Mouse (Mus musculus) embryonic facial prominence, embryonic 14.5 days (tissue): ENCODE measurements around the gene Tacr2. TPM values are rescaled to one million over a fixed set of nuclear protein-coding genes. Genes with fewer than 3 reads are reported as not detected.

ENCODE experiments used
- ATAC-seq: fragments of 200-750 bp; cut with Nextera tagmentation; 2 replicates; pipeline ENCODE4 v1.8.0; 2017; ENCODE audit warnings: low read depth, moderate number of reproducible peaks, moderate TSS enrichment
- DNase-seq: peaks from one replicate; pipeline ENCODE4 v3.0.0-alpha.2; 2015; ENCODE audit warnings: low spot score
- H3K27ac ChIP-seq: fragments of 300-500 bp; sonication (generic); replicated peaks from 2 replicates; pipeline ENCODE4 v1.5.1; 2014; ENCODE audit warnings: low read depth, mild to moderate bottlenecking, low read length, moderate library complexity
- H3K27me3 ChIP-seq: fragments of 300-500 bp; sonication (generic); replicated peaks from 2 replicates; pipeline ENCODE4 v1.6.1; 2014; ENCODE audit warnings: low read length; ENCODE audit not compliant: control insufficient read depth, insufficient read depth
- H3K36me3 ChIP-seq: fragments of 300-500 bp; sonication (generic); 2 replicates; pipeline ENCODE4 v1.6.1; 2014; ENCODE audit warnings: low read length, mixed read lengths; ENCODE audit not compliant: control insufficient read depth, insufficient read depth
- H3K4me1 ChIP-seq: fragments of 300-500 bp; sonication (generic); 2 replicates; pipeline ENCODE4 v1.6.1; 2014; ENCODE audit warnings: antibody characterized with exemption, low read length; ENCODE audit not compliant: control insufficient read depth, insufficient read depth
- H3K4me2 ChIP-seq: fragments of 300-500 bp; sonication (generic); 2 replicates; pipeline ENCODE4 v1.6.1; 2014; ENCODE audit warnings: low read depth, mild to moderate bottlenecking, low read length, moderate library complexity, mixed read lengths
- H3K4me3 ChIP-seq: fragments of 300-500 bp; sonication (generic); 2 replicates; pipeline ENCODE4 v1.5.1; 2014; ENCODE audit warnings: low read depth, mild to moderate bottlenecking, low read length
- H3K9ac ChIP-seq: fragments of 300-500 bp; sonication (generic); 2 replicates; pipeline ENCODE4 v1.6.1; 2014; ENCODE audit warnings: low read depth, mild to moderate bottlenecking, low read length, moderate library complexity, mixed read lengths
- H3K9me3 ChIP-seq: fragments of 300-500 bp; sonication (generic); 2 replicates; pipeline ENCODE4 v1.6.1; 2016; ENCODE audit warnings: low read length; ENCODE audit not compliant: control insufficient read depth
- WGBS: fragments of 180-500 bp; shearing (Covaris S2); extraction: QIAGEN DNeasy Blood & Tissue Kit; methylation state at CpG from one replicate; pipeline ENCODE4 v1.1.7; 2014; 5-methylcytosine and 5-hydroxymethylcytosine counted together
- polyA plus RNA-seq: library from polyadenylated mRNA; unstranded; fragments of >200 nt; fragmentation: Nextera tagmentation; extraction: Ambion mirVana; gene quantifications from 2 replicates; pipeline ENCODE4 v1.2.1, GENCODE M21; 2014

Tacr2 gene
- polyA plus RNA-seq, 1 experiment from 2014 or later = not detected

- Histone ChIP-seq H3K4me3 (no peak overlapping the region), H3K27ac (no peak overlapping the region), H3K27me3 (no peaks in the 10 kb centered on the region), H3K4me2 (no peak overlapping the region), H3K9me3 (no peaks in the 10 kb centered on the region), H3K4me1 (no peaks in the 10 kb centered on the region), H3K36me3 (peaks cover 42% of the 10 kb centered on the region), H3K9ac (no peak overlapping the region)
- DNase-seq (peak; percentile 80), ATAC-seq (no peak)
- WGBS = 39% methylated on average over 4 of the region's 4 CpGs
These were observed 23.0 kb downstream of the Tacr2 start for GRCm38 (mm10) chr10:62275235-62275634.

GRCm38 (mm10) chr10:62277499-62278293 is 25.5 kb downstream of the Tacr2 start:
- 92% methylated on average over 18 of the region's 19 CpGs for WGBS
- Histone ChIP-seq H3K4me2 (no peak overlapping the region), H3K9me3 (no peaks in the 10 kb centered on the region), H3K9ac (no peak overlapping the region), H3K27me3 (no peaks in the 10 kb centered on the region), H3K4me1 (no peaks in the 10 kb centered on the region), H3K36me3 (peaks cover 56% of the 10 kb centered on the region), H3K4me3 (no peak overlapping the region), H3K27ac (no peak overlapping the region)
- DNase-seq (no peak), ATAC-seq (no peak)

- Histone ChIP-seq H3K27me3 (no peaks in the 10 kb centered on the region), H3K36me3 (peaks cover 57% of the 10 kb centered on the region), H3K9ac (no peak overlapping the region), H3K4me3 (no peak overlapping the region), H3K4me1 (no peaks in the 10 kb centered on the region), H3K4me2 (no peak overlapping the region), H3K9me3 (no peaks in the 10 kb centered on the region), H3K27ac (no peak overlapping the region)
- 63% methylated on average over 3 of the region's 3 CpGs for WGBS
- ATAC-seq (no peak), DNase-seq (no peak)
These were observed 26.8 kb downstream of the Tacr2 start for GRCm38 (mm10) chr10:62279066-62279465.

GRCm38 (mm10) chr10:62279671-62280070 is 27.4 kb downstream of the Tacr2 start:
- H3K27ac ChIP-seq = no peak overlapping the region
- H3K36me3 ChIP-seq = peaks cover 57% of the 10 kb centered on the region
- WGBS = 88% methylated on average over 4 of the region's 4 CpGs
- H3K27me3 ChIP-seq = no peaks in the 10 kb centered on the region
- no peaks in the 10 kb centered on the region for H3K9me3 ChIP-seq
- no peak for DNase-seq
- no peak overlapping the region for H3K4me2 ChIP-seq
- no peak overlapping the region for H3K9ac ChIP-seq
- no peak for ATAC-seq
- no peaks in the 10 kb centered on the region for H3K4me1 ChIP-seq
- no peak overlapping the region for H3K4me3 ChIP-seq

- Histone ChIP-seq H3K4me1 (no peaks in the 10 kb centered on the region), H3K4me2 (no peak overlapping the region), H3K9ac (no peak overlapping the region), H3K4me3 (no peak overlapping the region), H3K27me3 (no peaks in the 10 kb centered on the region), H3K9me3 (no peaks in the 10 kb centered on the region), H3K27ac (no peak overlapping the region), H3K36me3 (peaks cover 69% of the 10 kb centered on the region)
- ATAC-seq (no peak), DNase-seq (no peak)
- 48% methylated on average over 9 of the region's 9 CpGs for WGBS
These were observed 30.5 kb downstream of the Tacr2 start for GRCm38 (mm10) chr10:62282782-62283181.

- H3K27ac ChIP-seq = no peak overlapping the region
- no peaks in the 10 kb centered on the region for H3K27me3 ChIP-seq
- WGBS = 78% methylated on average over 4 of the region's 4 CpGs
- H3K9ac ChIP-seq = no peak overlapping the region
- H3K4me3 ChIP-seq = no peak overlapping the region
- no peak for ATAC-seq
- no peak for DNase-seq
- no peak overlapping the region for H3K4me2 ChIP-seq
- H3K36me3 ChIP-seq = peaks cover 69% of the 10 kb centered on the region
- H3K4me1 ChIP-seq = no peaks in the 10 kb centered on the region
- H3K9me3 ChIP-seq = no peaks in the 10 kb centered on the region
These were observed 31.1 kb downstream of the Tacr2 start for GRCm38 (mm10) chr10:62283206-62283792.

- no peak overlapping the region for H3K27ac ChIP-seq
- no peak for ATAC-seq
- H3K9me3 ChIP-seq = no peaks in the 10 kb centered on the region
- peaks cover 59% of the 10 kb centered on the region for H3K36me3 ChIP-seq
- WGBS = 56% methylated on average over 6 of the region's 6 CpGs
- H3K27me3 ChIP-seq = no peaks in the 10 kb centered on the region
- no peak overlapping the region for H3K4me3 ChIP-seq
- H3K4me1 ChIP-seq = no peaks in the 10 kb centered on the region
- no peak overlapping the region for H3K9ac ChIP-seq
- no peak for DNase-seq
- no peak overlapping the region for H3K4me2 ChIP-seq
These were observed 35.4 kb downstream of the Tacr2 start for GRCm38 (mm10) chr10:62287460-62288124.

- DNase-seq (no peak), ATAC-seq (no peak)
- no peak overlapping the region for H3K27ac ChIP-seq
- H3K4me1 ChIP-seq = no peaks in the 10 kb centered on the region
- no peak overlapping the region for H3K4me2 ChIP-seq
- peaks cover 32% of the 10 kb centered on the region for H3K36me3 ChIP-seq
- H3K27me3 ChIP-seq = no peaks in the 10 kb centered on the region
- no peaks in the 10 kb centered on the region for H3K9me3 ChIP-seq
- H3K4me3 ChIP-seq = no peak overlapping the region
- H3K9ac ChIP-seq = no peak overlapping the region
- WGBS = 84% methylated on average over 4 of the region's 4 CpGs
These were observed 41.9 kb downstream of the Tacr2 start for GRCm38 (mm10) chr10:62294112-62294511.
